Mouse (Mus musculus): ENCODE data around the gene Spsb4. TPM values are rescaled to one million over a fixed set of nuclear protein-coding genes. Genes with fewer than 3 reads are reported as not detected.

Gene Spsb4
- total RNA-seq, 4 experiments from 2014 or later = 3.7 to 5.1 (median 4.4) TPM

GRCm38 (mm10) chr9:96980037-96980997 lies 38.3 kb downstream of the Spsb4 start:
- DNase-seq (ENCODE audit: low spot score in 2 of 2) = no peak

GRCm38 (mm10) chr9:96979417-96980030 lies 39.1 kb downstream of the Spsb4 start:
- no peak for DNase-seq (ENCODE audit: low spot score in 2 of 2)

- no peak for DNase-seq (ENCODE audit: low spot score in 2 of 2)
These were observed 40.4 kb downstream of the Spsb4 start for GRCm38 (mm10) chr9:96978147-96978782.

GRCm38 (mm10) chr9:96977287-96978145 lies 41.1 kb downstream of the Spsb4 start:
- no peak for DNase-seq (ENCODE audit: low spot score in 2 of 2)

- DNase-seq (ENCODE audit: low spot score in 2 of 2) = no peak
These were observed 45.6 kb downstream of the Spsb4 start for GRCm38 (mm10) chr9:96973091-96973490.

GRCm38 (mm10) chr9:96971625-96972404 lies 46.8 kb downstream of the Spsb4 start:
- no peak for DNase-seq (ENCODE audit: low spot score in 2 of 2)

- no peak for DNase-seq (ENCODE audit: low spot score in 2 of 2)
These were observed 51.1 kb downstream of the Spsb4 start for GRCm38 (mm10) chr9:96967516-96967915.

- no peak for DNase-seq (ENCODE audit: low spot score in 2 of 2)
These were observed 52.2 kb downstream of the Spsb4 start for GRCm38 (mm10) chr9:96966465-96966864.

- no peak for DNase-seq (ENCODE audit: low spot score in 2 of 2)
These were observed 55.0 kb downstream of the Spsb4 start for GRCm38 (mm10) chr9:96963443-96964215.

GRCm38 (mm10) chr9:96962714-96963113 lies 55.9 kb downstream of the Spsb4 start:
- DNase-seq (ENCODE audit: low spot score in 2 of 2) = no peak

GRCm38 (mm10) chr9:96961986-96962701 lies 56.5 kb downstream of the Spsb4 start:
- no peak for DNase-seq (ENCODE audit: low spot score in 2 of 2)

GRCm38 (mm10) chr9:96961006-96961405 lies 57.6 kb downstream of the Spsb4 start:
- no peak for DNase-seq (ENCODE audit: low spot score in 2 of 2)

GRCm38 (mm10) chr9:96960241-96960640 lies 58.4 kb downstream of the Spsb4 start:
- no peak for DNase-seq (ENCODE audit: low spot score in 2 of 2)

GRCm38 (mm10) chr9:96959469-96959868 lies 59.2 kb downstream of the Spsb4 start:
- no peak for DNase-seq (ENCODE audit: low spot score in 2 of 2)

- no peak for DNase-seq (ENCODE audit: low spot score in 2 of 2)
These were observed 60.5 kb downstream of the Spsb4 start for GRCm38 (mm10) chr9:96958009-96958615.

GRCm38 (mm10) chr9:96957298-96957865 lies 61.3 kb downstream of the Spsb4 start:
- DNase-seq (ENCODE audit: low spot score in 2 of 2) = no peak

- DNase-seq (ENCODE audit: low spot score in 2 of 2) = no peak
These were observed 61.9 kb downstream of the Spsb4 start for GRCm38 (mm10) chr9:96956646-96957297.
